Comparison of ENCODE assay signal across 27 mouse cellular contexts in the genomic region with DNA sequence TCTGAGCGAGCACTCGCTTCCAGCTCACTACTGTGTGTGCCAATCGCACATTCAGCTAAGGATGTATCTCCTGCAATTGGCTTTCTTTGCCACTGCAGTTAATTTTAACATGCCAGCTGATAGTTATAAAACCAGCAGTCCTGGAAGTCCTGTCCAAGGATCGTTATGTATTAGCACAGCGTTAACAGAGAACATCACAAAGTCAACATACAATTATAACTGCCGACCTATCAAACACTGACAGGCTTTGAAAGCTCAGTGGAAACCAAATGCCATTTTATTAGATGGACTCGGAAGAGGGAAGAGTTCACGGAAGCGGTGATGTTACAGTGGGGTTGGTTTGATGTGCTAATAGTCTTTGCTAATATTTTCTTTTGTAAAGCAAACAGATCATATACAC. TPM values are rescaled to one million over a fixed set of nuclear protein-coding genes. Genes with fewer than 3 reads are reported as not detected.
DNase-seq lines count a peak whose midpoint lies in the region; ATAC-seq and TF ChIP-seq lines count a peak whose summit lies in the region.
"Had no signal": no experiment of that assay in that cellular context is flagged by ENCODE, and none has a peak within 500 bp of the region (broad histone marks: within the 10 kb centered on the region; RNA-seq: fewer than 3 reads in every experiment).

No protein-coding gene starts in this region.

- peaks cover 11% of the 10 kb centered on the region for H3K4me1 ChIP-seq in liver, adult 2 months (ENCODE audit: control insufficient read depth, insufficient read depth, low read length)
- H3K4me1 ChIP-seq in intestine, embryonic 15.5 days (replicated peaks): peaks cover 6% of the 10 kb centered on the region; the same call in 1 of the 2 replicates
- H3K4me1 ChIP-seq: forebrain, embryonic 12.5 days; forebrain, embryonic 15.5 days; heart, embryonic 13.5 days had no signal

- H3K4me3 ChIP-seq in liver, adult 2 months (ENCODE audit: insufficient read depth, low read depth, low read length): no peak overlapping the region
- no peak overlapping the region for H3K4me3 ChIP-seq in intestine, embryonic 15.5 days (replicated peaks)
- H3K4me3 ChIP-seq: embryonic facial prominence, embryonic 10.5 days; embryonic facial prominence, embryonic 13.5 days; erythroblast, embryonic 14.5 days; forebrain, embryonic 12.5 days; forebrain, embryonic 15.5 days; heart, embryonic 10.5 days; heart, embryonic 13.5 days had no signal

- TF ChIP-seq POLR2A in liver, adult 2 months (IDR thresholded peaks at IDR 0.05; ENCODE audit: extremely low read depth, insufficient read depth, low read length): no peak

- H3K9ac ChIP-seq in liver, adult 2 months (ENCODE audit: low read depth, low read length): no peak overlapping the region
- H3K9ac ChIP-seq in intestine, embryonic 15.5 days: no peak overlapping the region
- H3K9ac ChIP-seq: embryonic facial prominence, embryonic 13.5 days; forebrain, embryonic 12.5 days; forebrain, embryonic 15.5 days; heart, embryonic 13.5 days; hindbrain, embryonic 14.5 days had no signal

- ATAC-seq in intestine, embryonic 15.5 days: peak; percentile 78
- ATAC-seq: CD4-positive, CD25-positive, alpha-beta regulatory T cell, adult 4 months; forebrain, embryonic 15.5 days; hindbrain, postnatal 0 days had no signal

- H3K27ac ChIP-seq in liver, adult 2 months (replicated peaks; ENCODE audit: insufficient read depth, low read depth, low read length): peak overlapping the region; percentile 48
- H3K27ac ChIP-seq in intestine, embryonic 15.5 days: no peak overlapping the region
- H3K27ac ChIP-seq: embryonic facial prominence, embryonic 10.5 days; embryonic facial prominence, embryonic 13.5 days; forebrain, embryonic 12.5 days; forebrain, embryonic 15.5 days; heart, embryonic 10.5 days; heart, embryonic 13.5 days; hindbrain, embryonic 14.5 days; hindbrain, postnatal 0 days had no signal

- TF ChIP-seq CTCF in liver, adult 2 months (IDR thresholded peaks at IDR 0.05; ENCODE audit: low read depth, low read length): no peak

- no peaks in the 10 kb centered on the region for H3K27me3 ChIP-seq in liver, adult 2 months (ENCODE audit: control insufficient read depth, insufficient read depth, low read length)
- no peaks in the 10 kb centered on the region for H3K27me3 ChIP-seq in intestine, embryonic 15.5 days (replicated peaks)
- H3K27me3 ChIP-seq: embryonic facial prominence, embryonic 13.5 days; forebrain, embryonic 12.5 days; forebrain, embryonic 15.5 days; heart, embryonic 13.5 days had no signal

- peak overlapping the region; percentile 33 for H3K4me2 ChIP-seq in intestine, embryonic 15.5 days (replicated peaks)
- H3K4me2 ChIP-seq: embryonic facial prominence, embryonic 13.5 days; forebrain, embryonic 12.5 days; forebrain, embryonic 15.5 days; heart, embryonic 13.5 days; hindbrain, embryonic 14.5 days had no signal

- no peaks in the 10 kb centered on the region for H3K36me3 ChIP-seq in liver, adult 2 months (ENCODE audit: control insufficient read depth, insufficient read depth, low read length)
- H3K36me3 ChIP-seq in intestine, embryonic 15.5 days: no peaks in the 10 kb centered on the region
- H3K36me3 ChIP-seq: embryonic facial prominence, embryonic 10.5 days; embryonic facial prominence, embryonic 13.5 days; forebrain, embryonic 12.5 days; forebrain, embryonic 15.5 days; heart, embryonic 10.5 days; heart, embryonic 13.5 days had no signal

- DNase-seq in liver, adult 2 months (ENCODE audit: extremely low read depth, low read depth, low spot score): peak; percentile 80
- DNase-seq in liver: no peak
- peak; percentile 38 for DNase-seq in large intestine, adult 2 months (ENCODE audit: low read depth, low spot score)
- DNase-seq in layer of hippocampus, adult 8-10 months (ENCODE audit: low spot score in 2 of 2): no peak
- no peak for DNase-seq in urinary bladder, postnatal 4 days (ENCODE audit: low spot score in 2 of 2)
- DNase-seq: adrenal gland, adult 2 months; adrenal gland, postnatal 14 days; cerebellum, adult 11-12 months; cerebellum, adult 8-10 months; cerebellum, postnatal 10 days; cerebellum, postnatal 36 days; embryo, embryonic 11 days; gastrocnemius, postnatal 10 days; gastrocnemius, postnatal 36 days; heart, postnatal 14 days; heart, postnatal 4 days had no signal

- H3K9me3 ChIP-seq in intestine, embryonic 15.5 days: no peaks in the 10 kb centered on the region
- H3K9me3 ChIP-seq: embryonic facial prominence, embryonic 13.5 days; forebrain, embryonic 12.5 days; forebrain, embryonic 15.5 days; heart, embryonic 10.5 days; heart, embryonic 13.5 days had no signal

- H3K79me2 ChIP-seq in liver, adult 2 months (ENCODE audit: control insufficient read depth, insufficient read depth, low read length): no peaks in the 10 kb centered on the region

- 20% methylated on average over 9 of the region's 9 CpGs for WGBS in liver, adult 2 months
- WGBS in intestine, embryonic 15.5 days: 62% methylated on average over 9 of the region's 9 CpGs
- WGBS in large intestine, adult 2 months: 22% methylated on average over 9 of the region's 9 CpGs

RNA-seq across cellular contexts. Expression of a gene that starts 54.1 kb away (rescaled TPM):
- total RNA-seq in liver, adult 2 months (2014; rRNA removed): 9.5 and 9.6 TPM in 2 replicates
- 8.3 and 8.5 TPM in 2 replicates for polyA plus RNA-seq in liver, adult 2 months (2012; rRNA removed)
- 11.1 and 12.5 TPM in 2 replicates for polyA plus RNA-seq in intestine, embryonic 15.5 days (2015; fragmentation: Nextera tagmentation; extraction: Ambion mirVana)
- polyA plus RNA-seq in large intestine, adult 2 months (2012; rRNA removed): 14.0 and 18.8 TPM in 2 replicates
- total RNA-seq in layer of hippocampus, adult 8-10 months (2022): 10 to 100 TPM; 31.5 to 34.1 (median 33.3) TPM

Comparison
In these comparisons a context has a peak if more than half of its experiments do, and no peak if none do; other contexts are left out.
1. DNase-seq: peak in liver, adult 2 months (single experiment) and large intestine, adult 2 months (single experiment); none in liver (single experiment), layer of hippocampus, adult 8-10 months (0 of 2) and urinary bladder, postnatal 4 days (0 of 2).